Mouse (Mus musculus): ENCODE data around the gene Paqr5.

Gene Paqr5

DNA sequence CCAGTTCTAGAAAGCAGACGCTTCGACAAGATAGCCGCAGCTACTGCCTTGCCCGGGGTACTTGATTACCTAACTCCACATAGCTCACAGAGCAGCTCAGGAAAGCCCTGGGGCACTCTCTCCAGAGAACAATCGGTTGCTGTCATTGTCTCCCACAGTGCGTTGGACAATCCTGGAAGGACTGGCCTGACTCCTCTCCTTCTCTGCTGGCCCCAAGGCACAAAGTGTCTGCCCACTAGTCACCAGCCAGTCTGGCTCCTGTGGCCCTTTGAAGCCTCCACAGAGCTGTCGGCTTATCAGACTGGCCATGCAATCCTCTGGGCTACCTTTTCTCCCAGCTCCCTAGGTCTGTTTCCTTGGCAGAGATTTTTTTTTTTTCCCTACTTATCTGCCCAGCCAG, 74.4 kb downstream of the Paqr5 start:
- no peak for DNase-seq

DNA sequence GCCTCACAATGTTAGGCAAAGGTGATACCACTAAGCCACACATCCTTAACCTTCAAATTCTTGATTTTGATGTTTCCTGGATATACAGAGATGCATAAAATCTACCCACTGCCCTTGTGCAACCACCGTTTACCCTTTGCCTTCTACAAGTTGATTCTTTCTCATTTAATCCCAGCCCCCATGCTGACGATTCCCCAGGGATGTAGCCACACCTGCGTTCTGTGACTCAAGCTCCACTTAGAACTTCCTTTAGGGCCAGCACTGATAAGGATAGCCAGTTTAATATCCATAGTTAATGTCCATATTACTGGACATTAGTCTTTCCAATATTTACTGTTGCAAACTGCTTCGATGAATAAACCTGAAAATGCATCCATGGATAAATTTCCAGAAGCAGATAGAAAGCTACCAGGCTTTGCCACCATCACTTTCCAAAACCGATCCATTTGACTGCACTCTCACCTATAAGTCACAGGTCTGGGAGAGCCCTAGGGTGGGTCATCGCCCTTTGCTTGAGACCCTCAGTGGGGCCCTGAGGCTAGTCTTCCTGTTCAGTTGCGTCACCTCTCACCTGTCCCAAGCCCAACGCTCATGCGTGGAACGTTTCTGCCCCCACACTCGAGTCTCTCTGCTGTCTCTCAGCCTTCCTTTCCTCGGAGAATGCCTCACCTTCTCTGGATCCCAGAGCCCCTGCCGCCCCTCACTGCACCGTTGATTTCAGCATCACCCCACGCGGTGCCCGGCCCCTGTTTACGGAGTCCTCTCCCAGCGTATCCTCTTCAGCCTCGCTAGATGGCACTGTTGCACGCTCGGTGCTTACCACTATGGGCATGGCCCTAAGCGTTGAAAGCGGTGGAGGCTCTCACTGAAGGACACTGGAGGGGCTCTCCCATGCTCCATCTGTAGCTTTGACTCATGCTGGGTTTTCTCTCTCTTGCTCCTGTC, 79.0 kb downstream of the Paqr5 start:
- peak; percentile 83 to 86 for DNase-seq

- peak; percentile 95 to 97 for DNase-seq
Observed at GRCm38 (mm10) chr9:61946623-61947401, 79.8 kb downstream of the Paqr5 start, which contains the start of gene Kif23. Gene Kif23, minus strand, starts transcription at chr9:61946774.

DNA sequence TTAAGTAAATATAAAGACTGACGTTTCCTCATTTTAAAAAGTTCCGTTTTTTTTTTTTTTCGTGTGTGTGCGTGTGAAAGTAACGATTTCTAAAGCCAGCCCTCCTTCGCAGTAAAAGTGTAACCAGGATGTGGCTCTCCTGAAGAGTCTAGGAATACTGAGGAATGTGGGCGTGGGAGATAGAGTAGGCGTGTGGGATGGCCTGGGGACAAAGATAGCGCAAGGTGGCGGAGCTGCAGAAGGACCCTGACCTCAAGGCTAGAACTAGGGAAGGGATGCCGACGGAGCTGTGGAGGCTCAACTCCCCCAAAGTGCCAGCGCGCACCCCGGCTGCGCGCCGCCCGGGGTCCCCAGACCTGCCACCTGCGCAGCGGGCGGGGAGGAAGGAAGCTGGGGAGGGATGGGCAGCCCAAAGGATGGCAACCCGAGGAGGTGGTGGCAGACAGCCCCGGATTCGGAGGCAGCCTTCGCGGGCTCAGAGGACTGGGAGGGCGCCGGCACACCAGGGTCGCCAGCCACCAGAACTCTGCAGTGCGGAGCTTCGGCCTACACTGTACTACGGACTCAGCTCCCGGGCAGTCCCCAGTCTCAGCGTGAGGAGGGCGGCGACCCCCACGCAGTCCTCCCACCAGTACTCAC, 80.6 kb downstream of the Paqr5 start:
- peak; percentile 32 to 45 for DNase-seq

- DNase-seq: no peak
Observed at GRCm38 (mm10) chr9:61941054-61941453, 85.6 kb downstream of the Paqr5 start.

DNA sequence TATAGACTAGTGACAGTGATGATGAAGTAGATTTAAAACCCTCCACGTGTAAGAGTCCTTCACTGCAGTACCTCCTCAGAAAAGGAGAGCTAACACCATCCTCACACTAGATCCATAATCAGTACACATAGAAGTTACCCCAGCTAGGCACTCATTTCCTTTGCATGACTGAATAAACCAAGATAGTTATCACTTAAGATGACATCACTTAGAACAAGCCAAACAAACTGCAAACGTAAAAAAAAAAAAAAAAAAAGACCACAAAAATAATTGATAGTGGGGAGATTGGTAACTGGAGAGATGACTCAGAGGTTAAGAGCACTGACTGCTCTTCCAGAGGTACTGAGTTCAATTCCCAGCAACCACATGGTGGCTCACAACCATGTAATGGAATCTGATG, 93.3 kb downstream of the Paqr5 start:
- no peak for DNase-seq

DNA sequence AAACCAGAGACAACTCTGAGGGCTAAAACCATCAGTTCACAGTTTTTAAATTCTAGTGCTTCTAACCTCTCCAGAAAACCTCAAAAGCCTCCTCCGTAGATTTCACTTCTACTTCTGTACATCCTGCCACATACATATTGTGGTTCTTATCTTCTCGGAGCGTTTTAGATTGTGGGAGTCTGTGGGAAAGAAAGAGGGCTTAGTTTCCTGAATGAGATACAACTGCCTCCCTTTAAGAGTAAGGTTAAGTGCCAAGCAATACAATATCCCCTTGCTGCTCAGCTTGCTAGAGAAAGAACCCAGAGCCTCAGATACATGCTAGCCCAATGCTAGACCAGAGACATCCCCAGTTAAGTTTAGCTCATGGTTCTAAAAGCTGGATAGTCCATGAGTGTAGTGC, 94.6 kb downstream of the Paqr5 start:
- DNase-seq: no peak

DNA sequence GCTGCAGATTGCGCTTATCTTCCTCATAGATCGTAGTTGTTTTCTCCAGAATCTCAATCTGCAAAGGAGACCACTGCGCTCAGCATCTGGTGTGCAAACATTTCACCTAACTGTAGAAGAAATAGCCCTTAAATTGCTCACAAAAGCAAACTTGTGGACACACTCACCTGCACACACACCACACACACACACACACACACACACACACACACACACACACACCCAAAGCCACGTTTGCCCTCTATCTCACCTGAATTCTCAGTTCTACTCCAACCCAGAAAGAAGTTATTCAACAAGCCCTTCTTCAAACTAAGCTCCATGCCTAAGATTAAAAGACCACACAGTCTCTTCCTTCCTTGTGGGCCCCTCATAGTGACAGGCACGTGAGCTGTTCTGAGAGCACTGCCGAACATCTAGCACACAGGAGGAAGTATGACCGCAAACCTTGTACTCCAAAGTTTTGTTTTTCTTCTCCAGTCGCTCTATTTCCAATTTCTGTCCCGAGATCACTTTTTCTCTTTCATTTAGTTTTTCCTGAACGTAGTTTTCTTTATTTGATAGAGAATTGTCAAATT, 101.5 kb downstream of the Paqr5 start:
- DNase-seq: no peak

DNA sequence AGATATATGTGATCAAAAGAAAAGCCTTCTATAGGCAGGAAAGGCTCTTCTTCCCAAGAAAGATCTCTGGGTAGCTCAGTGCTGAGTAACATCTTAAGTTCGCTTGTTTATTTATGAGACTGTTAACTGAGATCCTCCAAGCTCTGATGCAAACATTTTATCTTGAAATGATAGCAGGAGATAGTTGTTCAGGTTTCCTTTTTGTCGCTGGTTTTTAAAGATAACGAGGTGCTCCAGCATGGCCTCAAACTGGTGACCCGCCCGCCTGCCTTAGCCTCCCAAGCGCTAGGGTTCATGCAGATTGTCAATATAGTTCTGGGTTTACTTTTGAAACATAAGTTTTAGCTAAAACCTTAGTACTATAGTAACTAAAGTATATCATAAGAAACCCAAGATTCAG, 106.3 kb downstream of the Paqr5 start:
- no peak for DNase-seq

DNA sequence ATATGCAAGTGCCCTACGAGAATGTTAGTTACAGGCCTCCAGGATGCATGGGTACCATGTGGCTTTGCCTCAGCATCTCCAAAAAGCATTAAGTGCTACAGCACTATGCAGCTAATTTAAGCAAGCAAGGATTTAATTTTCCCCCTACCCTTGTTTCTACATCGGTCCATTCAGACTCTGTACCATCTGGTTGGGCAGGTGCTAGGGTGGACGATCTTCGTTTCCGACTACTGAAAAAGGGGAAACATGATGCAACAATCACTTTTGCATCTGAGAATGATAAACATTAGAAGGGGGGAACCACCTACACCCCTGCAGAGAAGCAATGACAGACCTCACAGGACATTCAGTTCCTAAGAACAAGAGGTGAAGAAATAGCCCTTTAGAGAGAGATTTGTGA, 107.2 kb downstream of the Paqr5 start:
- no peak for DNase-seq

DNA sequence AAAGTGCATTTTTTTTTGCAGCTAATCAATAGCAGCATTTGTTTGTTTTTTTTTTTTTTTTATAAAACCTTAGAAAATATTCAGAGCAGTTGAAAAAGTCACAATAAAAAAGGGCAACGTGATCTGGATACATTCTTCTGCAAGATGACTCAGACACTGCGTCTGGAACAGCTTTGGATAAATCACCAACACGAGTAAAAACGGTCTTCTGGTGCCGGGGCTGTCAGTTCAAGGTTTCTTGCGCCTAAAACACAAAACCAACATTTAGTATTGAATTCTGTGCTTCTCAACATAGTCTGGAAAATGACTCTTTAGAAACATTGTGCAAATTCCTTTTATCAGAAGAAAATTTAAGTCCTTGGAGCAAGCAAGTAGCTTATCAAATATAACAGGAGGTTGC, 109.2 kb downstream of the Paqr5 start:
- DNase-seq: no peak

GRCm38 (mm10) chr9:61916986-61917385, 109.7 kb downstream of the Paqr5 start:
- DNase-seq: no peak

DNA sequence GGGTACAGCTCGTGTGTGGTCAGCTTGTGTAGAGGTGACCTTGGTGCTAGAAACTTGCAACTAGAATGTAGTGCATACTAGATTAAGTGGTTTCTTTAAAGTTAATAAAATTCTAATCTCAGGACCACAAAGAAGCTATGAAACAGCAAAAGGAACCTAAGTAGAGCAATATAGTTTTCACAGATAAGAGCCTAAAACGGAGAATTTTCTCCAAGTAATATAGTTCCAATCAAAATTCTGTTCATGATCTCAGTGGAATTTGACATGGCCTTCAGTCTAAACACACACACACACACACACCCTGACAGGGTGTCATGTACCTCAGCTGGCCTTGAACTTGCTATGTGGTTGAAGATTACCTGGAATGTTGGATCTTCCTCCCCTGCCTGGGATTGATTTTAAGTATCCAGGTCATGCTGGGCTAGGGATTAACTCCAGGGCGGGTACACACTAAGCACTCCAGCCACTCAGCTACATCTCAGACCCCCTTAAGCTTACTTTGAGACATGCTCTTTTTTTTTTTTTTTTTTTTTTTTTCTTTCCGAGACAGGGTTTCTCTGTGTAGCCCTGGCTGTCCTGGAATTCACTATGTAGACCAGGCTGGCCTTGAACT, 111.2 kb downstream of the Paqr5 start:
- no peak for DNase-seq

DNA sequence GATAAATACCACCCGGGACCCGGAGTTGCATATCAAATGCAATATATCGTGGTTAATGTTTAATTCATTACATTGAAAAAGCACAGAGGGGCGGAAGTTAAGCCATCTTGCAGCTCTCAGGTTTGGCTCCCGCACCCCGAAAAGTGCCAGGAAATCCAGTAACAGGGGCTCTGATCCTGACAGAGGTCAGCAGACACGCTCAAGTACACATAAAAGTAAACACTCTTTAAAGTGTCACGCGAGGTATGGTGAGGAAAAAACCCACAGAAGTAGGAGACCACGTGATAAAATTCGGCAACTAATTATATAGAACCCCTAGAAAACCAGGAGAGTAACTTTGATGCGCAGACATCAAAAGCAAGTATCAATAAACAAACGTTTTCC, 111.7 kb downstream of the Paqr5 start:
- no peak for DNase-seq

GRCm38 (mm10) chr9:61914203-61914916, 112.3 kb downstream of the Paqr5 start, which contains the start of gene Rplp1:
Gene Rplp1, minus strand, starts transcription at chr9:61914542.
- DNase-seq: peak; percentile 98 to 99

- DNase-seq: no peak
Observed at GRCm38 (mm10) chr9:61911300-61912128, 115.1 kb downstream of the Paqr5 start.

- DNase-seq: peak; percentile 46 to 59
Observed at GRCm38 (mm10) chr9:61910526-61911256, 116.0 kb downstream of the Paqr5 start.

DNA sequence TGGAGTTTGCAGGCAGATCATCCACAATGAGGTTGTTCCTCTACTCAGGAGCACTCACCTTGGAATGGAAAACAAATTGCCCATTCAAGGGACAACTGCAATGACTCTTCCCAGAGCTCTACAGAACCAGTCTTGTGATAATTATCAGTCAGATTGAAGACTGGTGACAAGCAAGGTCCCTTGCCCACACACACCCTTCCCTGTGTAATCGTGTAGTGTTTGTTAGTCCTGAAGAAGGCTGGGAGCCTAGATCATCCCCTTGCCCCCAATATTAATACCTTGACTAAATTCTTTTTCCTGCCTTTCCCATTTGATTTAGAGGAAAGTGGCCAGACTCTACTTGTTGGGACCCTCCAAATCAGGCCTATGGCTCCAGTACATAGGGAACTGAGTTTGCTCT, 117.0 kb downstream of the Paqr5 start:
- DNase-seq: peak in 1 of 2 experiments; percentile 2

GRCm38 (mm10) chr9:61908832-61909407, 117.7 kb downstream of the Paqr5 start:
- DNase-seq: peak in 1 of 2 experiments; percentile 14

DNA sequence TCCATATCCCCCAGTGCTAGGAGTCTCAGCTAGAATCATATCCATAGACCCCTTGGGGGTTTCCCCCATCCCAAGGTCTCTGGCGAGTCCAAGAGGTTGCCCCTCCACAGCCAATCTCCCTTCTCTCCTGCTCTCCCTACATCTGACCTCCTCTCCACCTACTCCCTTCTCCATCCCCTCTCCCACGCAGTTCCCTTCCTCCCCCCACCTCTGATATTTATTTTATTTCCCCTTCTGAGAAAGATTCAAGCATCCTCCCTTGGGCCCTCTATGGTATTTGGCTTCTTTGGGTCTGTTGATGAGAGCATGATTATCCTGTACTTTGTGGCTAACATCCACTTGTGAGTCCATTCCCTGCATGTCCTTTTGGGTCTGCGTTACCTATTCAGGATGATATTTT, 118.3 kb downstream of the Paqr5 start:
- no peak for DNase-seq

All from kidney, postnatal 25 days (tissue).